Mouse (Mus musculus) c-Kit-positive CD71-positive TER-119-negative erythroid progenitor cells, embryonic 14.5 days (primary cell): ENCODE data around the gene Srrt.

Experiments used
- DNase-seq: peaks from one replicate; pipeline ENCODE4 v3.0.0-alpha.2; 2013; ENCODE audit warnings: low read depth

Gene Srrt

DNA sequence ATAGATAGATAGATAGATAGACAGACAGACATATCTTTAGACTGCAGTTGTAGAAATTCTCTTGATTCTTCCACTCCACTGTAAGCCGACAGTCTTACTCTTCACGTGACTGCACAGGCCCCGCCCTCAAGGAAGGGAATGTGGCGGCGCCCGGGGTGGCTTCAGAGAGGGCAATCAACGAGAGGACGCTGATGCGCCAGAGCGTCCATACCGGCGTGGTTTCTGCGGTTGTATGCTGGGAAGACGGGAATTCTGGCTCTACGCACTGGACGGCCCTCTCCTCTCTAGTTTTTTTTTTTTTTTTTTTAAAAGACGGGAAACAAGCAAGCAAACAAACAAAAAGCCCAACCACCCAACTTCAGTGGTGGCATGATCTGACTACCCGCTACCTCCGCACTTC lies 30.8 kb upstream of the Srrt start:
- peak; percentile 83 for DNase-seq

DNA sequence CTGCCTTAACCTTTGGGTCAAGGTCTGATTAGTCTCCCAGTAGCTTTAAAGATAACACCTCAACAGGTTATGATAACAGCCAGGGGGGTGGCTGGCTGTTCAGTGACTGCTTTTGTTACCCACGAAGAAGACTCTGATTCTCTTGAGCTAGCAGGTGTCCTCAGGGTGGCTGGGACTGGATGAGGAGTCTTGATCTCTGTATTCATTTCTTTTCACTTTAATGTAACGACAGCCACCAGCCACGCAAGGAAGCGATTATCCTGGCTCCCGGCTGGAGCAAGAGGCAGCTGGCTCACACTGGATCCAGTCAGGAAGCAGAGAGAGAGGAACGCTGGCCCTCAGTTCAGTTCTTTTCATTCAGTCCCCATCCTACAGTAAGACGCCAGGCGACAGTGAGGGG lies 29.7 kb upstream of the Srrt start:
- DNase-seq = no peak

DNA sequence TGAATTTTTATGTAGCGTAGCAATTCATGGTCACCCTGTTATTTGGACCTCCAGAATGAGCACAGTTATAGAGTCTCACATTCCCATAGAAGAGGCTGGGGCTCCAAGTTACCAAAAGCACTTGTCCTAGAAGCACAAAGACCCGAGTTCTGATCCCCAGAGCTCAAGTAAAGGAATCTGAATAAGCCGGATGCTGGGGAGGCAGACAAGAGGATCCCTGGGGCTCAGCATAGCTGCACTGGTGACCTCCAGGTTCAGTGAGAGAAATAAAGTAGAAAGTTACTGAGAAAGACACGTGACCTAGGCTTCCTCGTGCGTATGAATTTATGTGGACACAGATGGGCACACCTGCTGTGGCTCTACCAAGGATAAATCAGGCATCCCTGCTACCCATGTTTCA lies 27.6 kb upstream of the Srrt start:
- DNase-seq = no peak

DNA sequence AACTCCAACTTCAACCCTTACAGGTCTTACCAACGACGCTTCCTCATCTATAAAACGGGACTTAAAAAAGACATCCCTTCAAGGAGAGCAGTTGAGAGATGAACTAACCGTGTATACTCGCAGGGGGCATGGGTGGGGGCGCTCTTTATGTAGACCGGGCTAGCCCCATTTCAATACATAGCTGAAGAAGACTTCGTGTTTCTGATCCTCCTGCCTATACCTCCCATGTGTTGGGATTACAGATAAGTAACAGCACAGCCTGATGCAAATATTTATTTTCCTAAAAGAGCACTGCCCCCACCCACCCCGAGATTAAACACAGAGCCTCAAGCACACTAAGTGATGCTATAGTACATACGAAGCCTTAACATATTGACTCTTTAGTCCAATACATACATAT lies 26.8 kb upstream of the Srrt start:
- no peak for DNase-seq

DNA sequence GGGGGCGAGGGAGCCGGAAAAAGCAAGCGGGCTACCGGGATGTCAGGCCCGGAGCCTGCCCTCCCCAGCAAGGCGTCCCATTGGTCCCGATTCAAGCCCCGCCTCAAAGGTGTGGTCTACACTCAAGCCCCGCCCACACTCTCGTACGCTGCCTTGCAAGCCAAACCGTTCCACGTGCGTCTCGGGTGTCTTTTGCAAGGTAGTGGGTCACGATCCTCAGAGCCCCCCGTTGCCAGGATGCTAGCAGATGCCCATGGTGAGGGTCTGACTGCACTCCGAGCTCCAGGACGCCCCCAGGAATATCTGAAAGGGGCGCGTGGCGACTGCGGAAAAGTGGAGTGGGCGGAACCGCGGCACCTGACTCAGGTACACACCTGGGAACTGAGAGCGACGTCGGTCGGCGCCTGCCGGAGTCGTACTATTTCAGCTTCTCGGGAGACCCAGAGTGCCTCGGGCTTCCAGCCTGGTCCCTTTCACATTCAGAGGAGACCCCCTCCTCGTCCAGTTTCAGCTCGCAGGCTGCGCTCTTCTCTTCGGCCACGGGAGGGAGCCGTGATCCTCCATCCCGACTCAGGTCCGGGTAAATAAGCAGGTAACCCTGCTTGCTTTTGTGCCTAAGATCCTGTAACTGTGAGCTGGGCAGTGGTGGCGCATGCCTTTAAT lies 26.2 kb upstream of the Srrt start, which contains the start of gene Slc12a9:
TSS of gene Slc12a9 (minus strand) at position 86 of the 663 bp plus-strand sequence.
- peak; percentile 91 for DNase-seq

DNA sequence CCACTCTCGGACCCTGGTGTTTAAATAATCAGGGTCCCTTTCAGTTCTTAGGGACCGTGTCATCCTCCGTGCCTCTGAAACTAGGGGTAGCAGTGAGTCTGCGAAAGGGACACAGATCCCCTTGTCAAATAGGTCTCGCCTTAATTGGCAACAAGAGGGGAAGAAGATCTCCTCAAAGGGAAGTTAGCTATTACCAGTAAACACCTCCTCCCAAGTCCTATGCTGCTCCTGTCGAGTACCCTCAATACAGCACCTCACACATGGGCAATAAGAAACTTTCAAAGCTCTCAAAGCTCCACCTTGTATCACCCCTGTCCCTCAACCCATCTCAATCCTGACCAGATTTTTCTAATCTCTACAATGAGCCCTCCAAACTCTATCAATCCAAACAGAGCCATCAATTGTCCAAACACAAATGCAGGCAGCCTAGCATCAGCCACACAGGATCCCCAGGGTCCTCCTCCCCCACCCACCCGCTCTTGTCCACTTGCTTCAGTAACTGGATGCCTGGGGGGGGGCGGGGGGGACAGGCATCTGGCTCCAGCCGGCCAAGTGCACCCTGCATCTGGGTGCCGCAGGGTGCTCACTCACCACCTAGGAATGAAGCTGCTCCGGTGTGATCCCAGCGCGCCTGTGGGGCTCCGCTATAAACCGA lies 25.5 kb upstream of the Srrt start:
- DNase-seq = no peak

DNA sequence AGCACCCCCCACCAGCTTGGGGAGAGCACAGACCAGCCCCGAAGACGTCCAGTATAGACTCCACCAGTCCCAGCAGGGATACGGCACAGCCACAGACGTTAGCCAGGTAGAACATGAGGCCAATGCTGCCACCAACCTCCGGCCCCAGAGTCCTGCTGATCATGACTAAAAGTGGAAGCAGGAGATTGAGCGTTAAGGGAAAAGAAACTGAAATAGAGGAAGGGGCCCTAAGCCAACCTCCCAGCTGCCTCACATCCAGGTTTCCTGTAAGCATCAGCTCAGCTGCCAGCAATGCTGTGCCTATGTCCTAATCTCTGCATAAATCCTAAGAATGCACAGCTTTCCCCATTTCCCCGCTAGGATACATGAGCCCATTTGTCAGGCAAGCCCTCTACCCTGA lies 23.4 kb upstream of the Srrt start:
- DNase-seq = no peak

DNA sequence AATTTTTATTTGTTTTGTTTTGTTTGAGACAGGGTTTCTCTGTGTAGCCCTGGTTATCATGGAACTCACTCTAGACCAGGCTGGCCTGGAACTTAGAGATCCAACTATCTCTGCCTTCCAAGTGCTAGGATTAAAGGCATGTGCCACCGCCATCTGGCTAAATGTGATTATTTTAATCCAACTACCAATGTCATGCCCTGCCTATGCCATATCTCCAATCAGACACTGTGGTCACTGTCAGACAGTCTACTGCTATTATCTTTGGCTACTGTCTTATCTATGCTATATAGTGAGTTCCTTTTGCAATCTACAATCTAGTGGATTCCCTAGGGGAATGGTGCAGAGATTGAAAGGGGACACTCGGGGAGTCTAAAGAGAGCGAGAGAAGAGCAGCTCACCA lies 13.5 kb upstream of the Srrt start:
- no peak for DNase-seq

DNA sequence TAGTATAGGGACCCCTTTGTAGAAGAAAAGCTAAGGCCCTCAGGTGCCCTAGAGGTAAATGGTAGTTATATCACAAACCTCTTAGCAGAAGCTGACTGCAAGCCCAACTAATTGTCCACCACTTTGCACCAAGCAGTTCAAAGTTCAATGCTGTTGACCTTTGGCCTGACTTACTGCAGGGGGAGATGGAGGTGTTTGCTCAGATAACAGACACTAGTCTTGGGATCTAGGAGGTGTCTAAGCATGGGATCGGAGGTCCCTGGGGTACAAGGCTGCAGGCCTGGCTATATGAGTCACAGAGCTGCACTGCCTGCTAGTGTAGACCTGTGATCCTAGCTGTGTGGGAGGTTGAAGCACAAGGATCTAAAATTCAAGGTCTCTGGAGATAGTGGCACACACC lies 11.1 kb upstream of the Srrt start:
- no peak for DNase-seq

DNA sequence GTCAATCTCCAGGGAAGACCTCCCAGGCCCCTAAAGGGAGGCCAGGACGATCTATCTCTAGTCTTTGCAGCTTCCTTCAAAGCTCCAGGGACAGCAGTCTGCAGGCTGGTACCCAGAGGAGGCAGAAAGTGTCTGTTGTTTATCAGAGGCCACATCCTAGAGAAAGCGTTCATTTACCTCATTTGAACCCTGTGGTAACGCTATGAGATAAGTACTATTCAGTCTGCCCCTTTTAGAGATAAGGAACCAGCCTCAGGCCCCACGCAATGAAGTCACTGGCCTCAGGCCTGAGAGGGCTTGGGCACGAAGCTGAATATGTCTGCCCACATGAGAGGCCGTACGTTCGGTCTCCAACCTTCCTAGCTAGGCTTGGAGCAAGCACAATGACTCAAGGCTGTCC lies 9.9 kb upstream of the Srrt start:
- DNase-seq = no peak

DNA sequence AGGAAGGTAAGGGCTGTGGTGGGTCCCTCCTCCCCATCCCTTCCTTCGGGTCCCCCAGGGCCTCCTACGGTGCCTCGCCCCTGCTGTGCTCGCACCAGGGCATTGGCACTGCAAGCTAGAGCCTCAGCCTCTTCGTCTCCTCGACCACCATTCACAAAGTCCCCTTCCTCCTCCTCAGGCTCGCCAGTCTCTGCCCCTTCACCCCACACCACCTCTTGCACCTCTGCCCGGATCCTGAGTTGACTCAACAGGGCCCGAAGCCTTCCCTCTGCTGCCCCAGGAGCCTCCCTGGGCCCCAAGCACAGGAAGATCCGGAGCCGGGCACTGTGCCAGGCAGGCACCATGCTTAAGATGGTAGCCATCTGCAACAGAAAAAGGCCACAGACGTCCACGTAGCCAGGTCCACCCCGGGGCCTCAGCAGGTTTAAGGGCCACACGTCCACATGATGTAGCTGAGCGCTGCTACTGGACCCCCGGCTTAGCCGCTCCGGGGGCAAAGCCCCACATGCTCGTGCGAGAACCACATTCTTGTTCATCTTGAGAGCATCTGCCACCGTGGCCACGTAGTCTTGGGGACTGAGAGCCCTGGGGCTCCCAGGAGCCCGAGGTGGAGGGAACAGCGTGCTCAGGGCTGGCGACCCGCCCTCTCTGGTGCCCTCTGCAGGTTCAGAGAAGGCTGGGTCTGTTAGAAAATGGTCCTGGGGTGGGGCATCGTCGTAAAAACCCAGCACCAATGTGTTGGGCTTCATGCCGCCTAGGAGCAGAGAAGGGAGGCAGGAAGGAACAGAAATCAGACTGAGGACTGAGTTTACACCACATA lies 7.8 kb upstream of the Srrt start:
- no peak for DNase-seq

DNA sequence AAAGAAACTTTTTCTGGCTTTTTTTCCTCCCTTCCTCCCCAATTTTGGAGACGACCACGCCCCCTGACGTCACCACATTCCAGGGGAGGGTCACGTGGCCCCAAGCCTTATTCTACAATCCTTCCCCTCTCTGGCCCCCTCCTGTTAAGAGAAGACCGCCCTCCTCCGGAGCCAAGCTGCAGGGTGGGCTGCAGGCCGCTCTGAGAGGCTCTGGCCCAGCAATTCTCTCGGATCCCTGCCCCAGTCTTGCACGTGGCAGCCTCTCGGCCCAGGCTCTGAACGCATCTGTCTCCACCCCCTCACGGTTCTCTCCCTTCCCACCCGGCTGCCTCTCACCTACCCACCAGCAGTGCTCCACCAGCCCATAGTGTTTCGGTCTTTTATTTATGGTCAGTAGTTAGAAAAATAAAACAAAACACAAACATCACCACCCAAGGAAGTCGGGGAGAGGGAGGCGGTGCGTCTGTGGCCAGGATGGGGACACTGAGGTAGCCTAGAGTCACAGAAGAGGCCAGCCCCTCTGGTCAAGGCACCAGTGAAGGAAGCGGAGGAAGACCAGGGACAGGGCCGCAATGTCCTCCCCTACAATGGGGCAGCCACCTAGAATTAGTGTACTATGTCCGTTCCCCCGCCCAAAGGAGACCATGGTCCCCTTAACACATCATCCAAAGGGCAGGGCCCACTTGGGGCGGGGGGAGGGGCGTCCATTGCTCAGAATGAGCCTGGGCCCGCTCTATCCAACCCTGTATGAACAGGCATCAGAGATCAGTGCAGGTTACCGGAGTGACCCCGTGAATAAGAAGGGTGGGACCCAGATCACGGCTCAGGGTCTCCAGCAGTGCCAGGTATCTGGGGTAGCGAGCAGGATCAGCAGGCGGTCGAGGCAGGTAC lies 7.0 kb upstream of the Srrt start, which contains the start of gene Trip6:
TSS of gene Trip6 (minus strand) at position 212 of the 891 bp plus-strand sequence.
- no peak for DNase-seq

DNA sequence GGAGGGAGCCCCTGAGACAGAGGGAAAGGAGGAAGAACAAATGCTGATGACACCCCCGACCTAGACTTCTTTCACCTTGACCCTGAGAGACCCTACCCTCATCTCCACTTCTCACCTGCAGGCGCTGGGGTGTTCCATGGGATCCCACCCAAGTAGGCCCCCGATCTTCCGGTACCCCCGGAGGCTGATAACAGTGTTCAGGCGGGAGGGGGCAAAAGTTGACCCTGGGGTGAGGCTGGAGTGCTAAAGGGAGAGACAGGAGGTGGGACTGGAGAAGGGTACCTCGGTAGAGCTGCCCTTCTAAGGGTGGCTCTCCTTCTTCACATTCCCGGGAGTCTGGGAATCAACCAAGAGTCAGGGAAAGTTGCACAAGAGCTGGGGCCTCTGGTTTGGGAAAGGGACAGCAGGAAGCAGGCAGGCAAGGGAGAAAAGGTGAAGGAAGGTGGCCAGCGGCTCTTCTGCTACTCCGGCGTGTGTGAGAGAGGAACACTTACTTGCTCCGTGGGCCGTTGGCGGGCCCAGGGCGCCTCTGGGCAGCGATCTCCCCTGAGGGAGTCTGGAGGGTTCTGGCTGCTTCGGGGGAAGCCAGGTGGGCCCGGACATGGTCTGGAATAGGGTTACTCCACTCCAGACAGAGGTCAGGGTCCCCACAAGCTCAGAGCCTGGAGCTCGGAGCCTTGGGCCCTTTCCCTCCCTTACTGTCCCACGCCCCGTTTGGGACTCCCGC lies 6.2 kb upstream of the Srrt start:
- DNase-seq = no peak

DNA sequence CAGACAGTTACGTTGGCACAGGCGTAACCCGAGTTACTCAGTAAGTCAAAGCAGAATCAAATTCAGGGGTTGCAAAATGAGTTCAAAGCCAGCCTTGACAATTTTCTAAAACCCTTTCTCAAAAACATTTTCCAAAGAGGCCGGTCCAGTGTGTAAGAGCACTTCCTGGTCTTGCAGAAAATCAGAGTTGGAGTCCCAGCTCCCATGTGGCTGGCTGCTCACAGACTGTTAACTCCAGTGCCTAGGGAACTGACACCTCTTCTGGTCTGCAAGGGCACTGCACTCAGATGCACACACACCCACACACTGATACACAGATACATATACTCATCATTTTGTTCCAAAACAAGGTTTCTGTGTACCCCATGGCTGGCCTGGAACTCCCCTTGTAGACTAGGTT lies 882 bp upstream of the Srrt start:
- DNase-seq = no peak

DNA sequence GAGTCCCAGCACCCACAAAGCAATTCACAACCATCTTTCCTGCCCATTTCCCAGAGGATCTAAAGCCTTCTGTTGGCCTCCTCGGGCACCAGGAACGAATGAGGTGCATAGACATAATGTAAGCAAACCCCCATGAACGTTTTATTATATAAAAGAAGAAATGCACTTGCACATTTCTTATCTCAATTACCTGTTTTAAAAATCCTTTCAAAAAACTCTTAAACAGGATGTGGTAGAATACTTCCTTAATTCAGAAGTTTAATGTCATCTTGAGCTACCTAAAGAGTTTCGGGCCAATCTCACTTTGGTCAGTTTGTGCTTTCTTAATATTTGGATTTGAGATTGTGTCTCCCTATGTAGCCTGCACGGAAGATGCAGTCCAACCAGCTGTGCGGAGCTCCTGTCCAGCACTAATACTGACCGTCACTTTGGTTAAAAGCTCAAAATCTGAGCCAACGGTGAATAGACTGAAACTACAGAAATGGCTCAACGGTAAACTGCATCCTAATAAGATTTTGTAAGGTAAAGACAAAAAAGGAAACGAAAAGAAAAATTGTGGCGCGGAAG lies 952 bp downstream of the Srrt start:
- no peak for DNase-seq

DNA sequence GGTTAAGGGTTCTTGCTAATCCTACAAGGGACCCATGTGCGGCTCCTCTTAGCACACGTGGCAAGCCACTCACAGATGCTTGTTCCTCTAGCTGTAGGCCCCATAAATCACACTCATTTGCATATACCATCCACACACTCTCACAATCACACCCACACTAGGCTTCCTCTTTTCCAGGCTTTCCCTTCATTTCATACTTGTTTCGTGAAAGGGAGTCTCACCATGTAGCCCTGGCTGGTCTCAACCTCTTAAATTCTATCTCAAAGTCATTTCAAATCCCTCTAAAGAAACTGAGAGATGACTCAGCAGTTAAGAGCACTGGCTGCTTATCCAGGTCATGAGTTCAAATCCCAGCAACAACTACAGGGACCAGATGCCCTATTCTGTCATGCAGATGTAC lies 1.7 kb downstream of the Srrt start:
- no peak for DNase-seq

DNA sequence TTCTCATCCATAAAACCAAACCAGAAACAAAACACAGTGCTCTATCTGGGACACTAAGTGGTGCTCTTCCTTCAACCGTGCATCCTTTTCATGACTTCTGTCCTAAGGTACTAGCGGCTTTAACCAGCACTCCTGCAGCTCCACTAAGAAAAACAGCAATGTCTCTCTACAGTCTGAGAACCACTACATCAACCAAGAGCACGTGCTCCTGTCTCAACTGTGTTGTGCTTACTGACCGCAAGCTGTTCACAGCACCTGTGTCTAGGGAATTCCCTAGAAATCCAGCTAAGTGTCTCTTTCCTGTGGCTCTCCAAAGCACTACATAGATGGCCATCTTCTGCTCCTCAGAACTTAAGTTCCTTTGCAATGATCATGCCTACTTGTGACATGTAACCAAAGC lies 2.7 kb downstream of the Srrt start:
- DNase-seq = no peak

DNA sequence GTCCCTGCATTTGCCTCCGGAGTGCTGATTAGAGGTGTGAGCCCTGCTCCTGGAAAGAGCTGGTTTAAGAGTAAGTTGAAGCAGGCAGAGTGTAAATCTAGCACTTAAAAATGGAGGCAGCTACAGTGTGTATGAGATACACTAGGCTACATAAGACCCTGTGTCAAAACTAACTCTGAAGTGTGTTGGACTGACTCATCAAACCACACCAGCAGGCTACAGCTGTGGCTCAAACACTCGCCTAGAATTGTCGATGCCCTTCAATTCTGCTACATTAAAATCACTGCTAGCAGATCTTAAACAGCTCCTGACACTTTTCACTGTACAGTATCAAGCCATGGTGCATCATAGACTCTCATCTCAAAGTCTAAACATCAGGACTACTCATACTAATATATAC lies 3.3 kb downstream of the Srrt start:
- DNase-seq = no peak

DNA sequence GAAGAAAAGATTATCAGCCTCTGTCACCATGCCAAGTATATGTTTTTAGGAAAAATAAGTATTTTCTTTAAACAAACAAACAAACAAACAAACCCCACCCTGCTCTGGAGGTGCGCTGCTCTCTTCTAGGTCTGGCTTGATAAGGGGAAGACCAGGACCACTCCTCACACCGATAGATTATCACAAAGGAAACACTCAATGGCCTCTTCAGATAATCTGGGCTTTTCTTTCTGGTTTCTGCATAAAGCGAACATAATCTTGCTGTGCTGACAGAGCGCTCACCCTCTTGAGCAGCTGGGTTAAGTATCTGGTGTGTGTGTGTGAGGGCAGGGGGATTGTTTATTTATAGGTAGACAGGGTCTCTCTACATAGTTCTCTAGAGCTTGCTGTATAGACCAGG lies 3.9 kb downstream of the Srrt start:
- no peak for DNase-seq

DNA sequence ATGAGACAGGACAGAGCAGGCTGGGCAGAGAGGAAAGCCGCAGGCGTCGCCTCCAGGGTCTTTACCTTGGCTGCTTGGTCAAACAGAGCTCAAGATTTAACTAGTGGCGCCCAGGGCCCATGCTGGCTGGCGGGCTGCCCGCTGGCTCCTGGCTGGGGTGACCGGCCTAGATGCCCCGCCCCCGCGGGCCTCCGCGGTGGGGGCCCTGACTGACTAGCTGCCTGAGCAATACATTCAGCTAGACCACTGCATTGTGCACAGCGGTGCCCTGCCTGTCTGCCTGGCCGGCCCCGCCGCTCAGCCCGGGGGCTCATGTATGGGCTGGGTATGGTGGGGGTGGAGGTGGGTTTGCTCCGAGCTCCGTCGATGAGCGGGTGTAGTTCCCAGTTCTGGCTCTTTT lies 6.2 kb downstream of the Srrt start:
- no peak for DNase-seq

DNA sequence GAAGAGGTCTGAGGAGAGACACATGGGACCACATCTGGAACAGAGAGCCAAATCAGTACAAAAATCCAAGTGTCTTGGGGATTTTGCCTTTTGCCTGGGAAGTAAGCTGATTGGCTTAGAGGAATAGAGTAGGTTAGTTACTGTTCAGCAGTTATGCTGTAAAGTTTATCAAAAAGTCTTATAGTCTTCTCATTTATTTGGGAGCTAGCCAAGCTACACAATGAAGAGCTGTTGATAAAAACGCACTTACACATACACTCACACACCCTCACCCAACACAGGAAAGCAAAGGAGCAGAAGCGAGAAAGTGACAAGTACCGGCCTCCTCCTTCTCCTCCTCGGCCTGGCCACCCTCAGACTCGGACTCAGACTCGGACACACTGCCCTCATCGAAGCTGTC lies 8.2 kb downstream of the Srrt start:
- no peak for DNase-seq
